Mouse (Mus musculus): ENCODE measurements at regions not wholly inside any gene's neighbourhood (a gene's known extent, or its start where the extent isn't known, plus 50 kb on each side); places are given as distances from the start of the nearest gene placed in this dataset.
A peak's percentile ranks its signal among the peaks of the same experiment; 100 is the strongest.

DNA sequence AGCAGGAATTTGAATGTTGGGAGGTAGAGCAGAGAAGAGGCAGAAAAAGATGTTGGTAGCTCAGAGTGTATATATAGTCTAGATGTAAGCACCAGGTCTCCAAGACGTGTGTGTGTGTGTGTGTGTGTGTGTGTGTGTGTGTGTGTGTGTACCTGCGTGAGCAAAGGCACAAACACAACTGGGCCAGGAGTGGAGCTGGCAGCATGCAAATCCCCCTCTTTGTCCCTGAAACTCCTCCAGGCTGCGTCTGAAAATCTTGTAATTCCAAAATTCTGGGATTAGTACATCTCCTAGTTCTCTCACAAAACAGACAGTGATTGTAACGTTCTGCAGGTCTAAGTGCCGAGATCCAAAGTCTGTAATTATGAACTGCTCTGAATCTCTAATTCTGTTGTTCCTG, 137.8 kb upstream of the Gm12830 start:
- WGBS: 61% methylated on average over 5 of the region's 5 CpGs
- peaks cover 5% of the 10 kb centered on the region for H3K4me1 ChIP-seq (ENCODE audit: control insufficient read depth, insufficient read depth, low read length)

DNA sequence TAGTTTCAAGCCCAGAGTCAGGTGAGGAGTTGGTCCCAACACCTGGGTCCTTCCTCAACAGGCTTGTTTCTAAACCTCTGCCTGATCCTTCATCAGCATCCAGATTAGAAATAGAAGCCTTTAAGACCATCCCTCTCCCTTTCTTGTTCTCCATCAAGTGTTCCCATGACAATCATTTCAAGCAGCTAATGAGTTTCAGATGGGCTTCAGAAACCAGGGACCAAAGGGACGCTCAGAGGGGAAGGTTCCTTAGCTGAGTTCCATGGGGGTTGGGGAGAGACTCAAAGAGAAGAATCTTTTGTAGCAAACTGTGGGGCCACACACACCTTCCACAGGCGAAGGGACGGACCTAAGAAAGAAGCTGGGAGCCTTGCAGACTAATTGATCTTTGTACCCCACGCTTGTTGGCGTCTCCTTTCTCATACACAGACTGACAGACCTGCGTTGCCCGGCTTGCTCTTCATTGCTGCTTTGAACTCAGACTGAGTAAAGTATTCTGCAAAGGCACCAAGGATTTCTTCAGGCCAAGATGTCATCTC, 136.6 kb upstream of the Gm12830 start:
- no peaks in the 10 kb centered on the region for H3K9me3 ChIP-seq (replicated peaks; ENCODE audit: control insufficient read depth, low read length, poor library complexity, severe bottlenecking)
- H3K9ac ChIP-seq (ENCODE audit: low read depth, low read length): no peak overlapping the region
- H3K36me3 ChIP-seq (ENCODE audit: control insufficient read depth, insufficient read depth, low read length): no peaks in the 10 kb centered on the region
- no peak overlapping the region for H3K27ac ChIP-seq (ENCODE audit: low read length)
- no peak overlapping the region for H3K4me3 ChIP-seq (ENCODE audit: low read depth, low read length)
- no peak for ATAC-seq
- no peak overlapping the region for H3K4me2 ChIP-seq (ENCODE audit: low read length)
- peaks cover 5% of the 10 kb centered on the region for H3K4me1 ChIP-seq (ENCODE audit: control insufficient read depth, insufficient read depth, low read length)
- 64% methylated on average over 7 of the region's 7 CpGs for WGBS
- no peaks in the 10 kb centered on the region for H3K27me3 ChIP-seq (ENCODE audit: control insufficient read depth, insufficient read depth, low read depth, low read length)

More for the DNA sequence above, 137.8 kb upstream of the Gm12830 start:
- no peaks in the 10 kb centered on the region for H3K27me3 ChIP-seq (ENCODE audit: control insufficient read depth, insufficient read depth, low read depth, low read length)
- no peak overlapping the region for H3K9ac ChIP-seq (ENCODE audit: low read depth, low read length)
- no peak overlapping the region for H3K27ac ChIP-seq (ENCODE audit: low read length)
- no peaks in the 10 kb centered on the region for H3K9me3 ChIP-seq (replicated peaks; ENCODE audit: control insufficient read depth, low read length, poor library complexity, severe bottlenecking)
- no peak for ATAC-seq
- no peaks in the 10 kb centered on the region for H3K36me3 ChIP-seq (ENCODE audit: control insufficient read depth, insufficient read depth, low read length)
- H3K4me3 ChIP-seq (ENCODE audit: low read depth, low read length): no peak overlapping the region
- no peak overlapping the region for H3K4me2 ChIP-seq (ENCODE audit: low read length)

- H3K4me1 ChIP-seq (ENCODE audit: control insufficient read depth, insufficient read depth, low read length): peaks cover 5% of the 10 kb centered on the region
- no peaks in the 10 kb centered on the region for H3K36me3 ChIP-seq (ENCODE audit: control insufficient read depth, insufficient read depth, low read length)
- H3K9me3 ChIP-seq (replicated peaks; ENCODE audit: control insufficient read depth, low read length, poor library complexity, severe bottlenecking): no peaks in the 10 kb centered on the region
- 7% methylated on average over 11 of the region's 11 CpGs for WGBS
- no peak overlapping the region for H3K27ac ChIP-seq (ENCODE audit: low read length)
- H3K4me3 ChIP-seq (ENCODE audit: low read depth, low read length): 0 out of 2 replicates have a peak overlapping the region, but pooled peaks have one; percentile 3
- ATAC-seq: peak; percentile 69
- peak overlapping the region; percentile 39 for H3K4me2 ChIP-seq (ENCODE audit: low read length)
- H3K27me3 ChIP-seq (ENCODE audit: control insufficient read depth, insufficient read depth, low read depth, low read length): no peaks in the 10 kb centered on the region; the same call in 1 of the 2 replicates
- H3K9ac ChIP-seq (ENCODE audit: low read depth, low read length): 0 out of 2 replicates have a peak overlapping the region, but pooled peaks have one; percentile 7
Measured at GRCm38 (mm10) chr4:114685454-114685853, 136.1 kb upstream of the Gm12830 start.

DNA sequence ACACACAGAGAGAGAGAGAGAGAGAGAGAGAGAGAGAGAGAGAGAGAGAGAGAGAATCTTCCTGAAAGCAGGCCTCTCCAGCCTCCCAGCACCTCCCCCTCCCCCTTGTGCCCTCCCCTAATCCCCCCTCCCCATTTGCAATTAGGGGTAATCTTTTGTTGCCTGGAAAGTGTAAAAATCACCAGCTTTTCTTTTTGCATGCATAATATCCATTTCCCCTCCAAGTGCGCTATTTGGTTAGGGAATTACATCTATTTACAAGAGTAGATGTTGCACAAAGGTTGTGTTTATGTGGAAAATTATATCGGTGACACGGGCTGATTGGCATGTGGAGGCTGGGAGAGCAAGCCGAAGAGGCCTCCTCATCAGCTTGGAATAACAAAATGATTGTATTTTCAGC, 135.4 kb upstream of the Gm12830 start:
- H3K36me3 ChIP-seq (ENCODE audit: control insufficient read depth, insufficient read depth, low read length): no peaks in the 10 kb centered on the region
- no peak overlapping the region for H3K4me2 ChIP-seq (ENCODE audit: low read length)
- ATAC-seq: no peak
- 59% methylated on average over 4 of the region's 4 CpGs for WGBS
- H3K27ac ChIP-seq (ENCODE audit: low read length): no peak overlapping the region
- H3K4me3 ChIP-seq (ENCODE audit: low read depth, low read length): no peak overlapping the region
- peaks cover 5% of the 10 kb centered on the region for H3K4me1 ChIP-seq (ENCODE audit: control insufficient read depth, insufficient read depth, low read length)
- H3K9ac ChIP-seq (ENCODE audit: low read depth, low read length): 0 out of 2 replicates have a peak overlapping the region, but pooled peaks have one; percentile 7
- H3K9me3 ChIP-seq (replicated peaks; ENCODE audit: control insufficient read depth, low read length, poor library complexity, severe bottlenecking): no peaks in the 10 kb centered on the region
- H3K27me3 ChIP-seq (ENCODE audit: control insufficient read depth, insufficient read depth, low read depth, low read length): no peaks in the 10 kb centered on the region; the same call in 1 of the 2 replicates

- Histone ChIP-seq H3K9ac (ENCODE audit: low read depth, low read length) (no peak overlapping the region), H3K36me3 (ENCODE audit: control insufficient read depth, insufficient read depth, low read length) (no peaks in the 10 kb centered on the region)
- WGBS: 44% methylated on average over 16 of the region's 16 CpGs
Measured at GRCm38 (mm10) chr4:114688356-114688972, 133.1 kb upstream of the Gm12830 start.

DNA sequence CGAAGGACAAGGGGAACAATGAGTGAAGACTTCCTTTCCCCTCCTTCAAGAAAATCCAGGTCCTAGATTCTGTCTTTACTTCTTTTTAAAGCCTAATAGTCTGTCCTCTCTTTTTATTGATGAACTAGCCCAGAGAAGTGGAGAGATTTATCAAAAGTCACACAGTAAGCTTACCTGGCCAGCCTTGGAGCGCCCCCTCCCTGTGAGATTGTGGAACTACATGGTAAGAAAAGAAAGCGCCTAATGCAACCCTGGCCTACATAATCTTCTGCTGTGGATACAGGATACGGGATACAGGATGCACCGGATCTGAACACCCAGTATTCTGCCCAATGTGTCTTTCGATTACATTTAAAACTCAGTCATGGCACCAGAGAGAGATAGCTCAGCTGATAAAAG, 132.6 kb upstream of the Gm12830 start:
- ATAC-seq: no peak

More at GRCm38 (mm10) chr4:114688356-114688972, 133.1 kb upstream of the Gm12830 start:
- H3K27ac ChIP-seq (ENCODE audit: low read length): no peak overlapping the region
- peaks cover 3% of the 10 kb centered on the region for H3K27me3 ChIP-seq (ENCODE audit: control insufficient read depth, insufficient read depth, low read depth, low read length)
- ATAC-seq: no peak
- no peak overlapping the region for H3K4me3 ChIP-seq (ENCODE audit: low read depth, low read length)
- no peaks in the 10 kb centered on the region for H3K9me3 ChIP-seq (replicated peaks; ENCODE audit: control insufficient read depth, low read length, poor library complexity, severe bottlenecking)
- H3K4me2 ChIP-seq (ENCODE audit: low read length): no peak overlapping the region
- H3K4me1 ChIP-seq (ENCODE audit: control insufficient read depth, insufficient read depth, low read length): peaks cover 5% of the 10 kb centered on the region

DNA sequence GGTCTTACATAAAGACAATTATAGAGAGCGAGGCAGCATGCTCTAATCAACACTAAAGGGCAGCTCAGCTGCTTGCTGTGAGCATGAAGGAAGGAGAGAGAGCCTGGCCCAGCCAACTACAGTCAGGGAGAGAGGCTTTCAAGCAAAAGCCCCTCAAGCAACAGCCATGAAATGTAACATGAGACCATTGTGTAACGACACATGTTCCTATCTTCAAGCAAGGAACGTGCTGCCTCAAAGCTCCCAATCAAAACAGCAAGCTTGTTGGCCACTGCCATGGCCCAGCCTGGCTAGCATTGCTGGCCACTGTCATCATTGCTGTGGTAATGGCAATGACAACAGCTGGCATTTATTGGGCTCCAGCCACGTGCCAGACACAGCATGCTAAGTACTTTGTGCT, 115.9 kb upstream of the Gm12830 start:
- no peaks in the 10 kb centered on the region for H3K27me3 ChIP-seq (ENCODE audit: control insufficient read depth, insufficient read depth, low read depth, low read length)
- no peak overlapping the region for H3K4me2 ChIP-seq (ENCODE audit: low read length)
- H3K4me1 ChIP-seq (ENCODE audit: control insufficient read depth, insufficient read depth, low read length): no peaks in the 10 kb centered on the region
- WGBS: 56% methylated on average over 4 of the region's 4 CpGs
- ATAC-seq: no peak
- no peak overlapping the region for H3K27ac ChIP-seq (ENCODE audit: low read length)
- H3K4me3 ChIP-seq (ENCODE audit: low read depth, low read length): no peak overlapping the region
- H3K9ac ChIP-seq (ENCODE audit: low read depth, low read length): no peak overlapping the region
- H3K9me3 ChIP-seq (replicated peaks; ENCODE audit: control insufficient read depth, low read length, poor library complexity, severe bottlenecking): no peaks in the 10 kb centered on the region
- H3K36me3 ChIP-seq (ENCODE audit: control insufficient read depth, insufficient read depth, low read length): no peaks in the 10 kb centered on the region

More for the DNA sequence above, 132.6 kb upstream of the Gm12830 start:
- peaks cover 5% of the 10 kb centered on the region for H3K4me1 ChIP-seq (ENCODE audit: control insufficient read depth, insufficient read depth, low read length)
- H3K27me3 ChIP-seq (ENCODE audit: control insufficient read depth, insufficient read depth, low read depth, low read length): peaks cover 3% of the 10 kb centered on the region
- H3K9me3 ChIP-seq (replicated peaks; ENCODE audit: control insufficient read depth, low read length, poor library complexity, severe bottlenecking): no peaks in the 10 kb centered on the region
- no peak overlapping the region for H3K27ac ChIP-seq (ENCODE audit: low read length)
- H3K4me2 ChIP-seq (ENCODE audit: low read length): no peak overlapping the region
- H3K9ac ChIP-seq (ENCODE audit: low read depth, low read length): no peak overlapping the region
- 70% methylated on average over 6 of the region's 6 CpGs for WGBS
- no peaks in the 10 kb centered on the region for H3K36me3 ChIP-seq (ENCODE audit: control insufficient read depth, insufficient read depth, low read length)
- H3K4me3 ChIP-seq (ENCODE audit: low read depth, low read length): no peak overlapping the region

DNA sequence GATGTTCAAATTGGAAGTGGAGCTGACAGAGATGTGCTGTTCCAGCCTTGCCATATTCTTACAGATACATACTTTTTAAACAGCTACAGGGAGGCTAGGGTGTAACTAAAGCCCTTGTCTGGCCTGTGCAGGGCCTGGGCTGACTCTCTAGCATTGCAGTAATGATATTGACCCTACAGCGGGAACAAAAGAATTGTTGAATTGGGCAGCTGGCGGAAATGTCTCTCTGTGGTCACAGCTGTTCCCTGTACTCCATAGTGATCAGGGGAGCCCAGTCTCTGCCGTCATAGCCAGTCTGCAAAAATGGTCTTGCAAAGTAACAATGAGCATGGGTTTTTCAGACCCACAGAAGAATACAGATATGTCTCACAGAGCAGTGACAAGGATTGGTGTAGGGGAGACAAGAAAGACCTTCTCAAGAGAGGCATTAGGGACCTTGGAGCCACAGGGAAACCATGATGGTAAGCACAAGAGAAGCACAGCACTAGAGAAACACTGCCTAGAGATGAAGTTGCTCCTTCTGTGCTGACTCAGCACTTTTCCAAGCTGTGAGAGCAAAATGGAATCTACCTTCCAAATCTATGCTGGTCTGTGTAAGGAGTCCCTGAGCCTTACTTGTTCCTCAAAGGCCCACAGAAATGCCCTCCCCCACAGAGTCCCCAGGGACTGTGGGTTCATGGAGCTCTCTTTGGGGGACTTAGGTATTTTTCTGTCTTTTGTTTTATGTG, 111.2 kb upstream of the Gm12830 start:
- 69% methylated on average over 3 of the region's 3 CpGs for WGBS
- Histone ChIP-seq H3K27ac (ENCODE audit: low read length) (no peak overlapping the region), H3K9ac (ENCODE audit: low read depth, low read length) (no peak overlapping the region), H3K36me3 (ENCODE audit: control insufficient read depth, insufficient read depth, low read length) (no peaks in the 10 kb centered on the region), H3K4me2 (ENCODE audit: low read length) (no peak overlapping the region), H3K4me1 (ENCODE audit: control insufficient read depth, insufficient read depth, low read length) (no peaks in the 10 kb centered on the region; the same call in 1 of the 2 replicates), H3K4me3 (ENCODE audit: low read depth, low read length) (no peak overlapping the region), H3K27me3 (ENCODE audit: control insufficient read depth, insufficient read depth, low read depth, low read length) (no peaks in the 10 kb centered on the region), H3K9me3 (replicated peaks; ENCODE audit: control insufficient read depth, low read length, poor library complexity, severe bottlenecking) (no peaks in the 10 kb centered on the region)
- ATAC-seq: no peak

DNA sequence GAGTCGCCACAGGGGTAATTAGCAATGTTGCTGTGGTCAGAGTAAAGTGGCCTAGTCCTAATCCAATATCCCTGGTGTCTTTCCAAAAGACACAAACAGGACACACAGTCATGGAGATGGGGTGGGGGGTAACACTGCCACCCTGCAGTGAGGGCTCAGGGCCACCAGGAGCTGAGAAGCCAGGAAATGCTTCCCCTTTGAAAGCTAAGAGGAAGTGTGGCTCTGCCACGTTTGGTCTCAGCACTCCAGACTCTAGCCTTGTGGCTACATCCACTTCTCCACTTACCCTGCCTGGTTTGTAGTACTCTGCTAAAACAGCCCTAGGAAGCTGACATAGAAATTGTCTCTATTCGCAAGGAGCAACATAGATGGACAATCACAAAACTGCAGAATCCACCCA, 110.4 kb upstream of the Gm12830 start:
- Histone ChIP-seq H3K36me3 (ENCODE audit: control insufficient read depth, insufficient read depth, low read length) (no peaks in the 10 kb centered on the region), H3K4me1 (ENCODE audit: control insufficient read depth, insufficient read depth, low read length) (no peaks in the 10 kb centered on the region; the same call in 1 of the 2 replicates), H3K27ac (ENCODE audit: low read length) (no peak overlapping the region), H3K9ac (ENCODE audit: low read depth, low read length) (no peak overlapping the region), H3K4me3 (ENCODE audit: low read depth, low read length) (no peak overlapping the region), H3K27me3 (ENCODE audit: control insufficient read depth, insufficient read depth, low read depth, low read length) (no peaks in the 10 kb centered on the region), H3K4me2 (ENCODE audit: low read length) (no peak overlapping the region), H3K9me3 (replicated peaks; ENCODE audit: control insufficient read depth, low read length, poor library complexity, severe bottlenecking) (no peaks in the 10 kb centered on the region)
- 65% methylated on average over 3 of the region's 3 CpGs for WGBS
- no peak for ATAC-seq
